Mouse (Mus musculus): ENCODE measurements around the gene Map4k2.

- TF ChIP-seq CTCF (IDR thresholded peaks at IDR 0.05; ENCODE audit: borderline replicate concordance, insufficient read depth, low read length), result no peak
- TF ChIP-seq POLR2A (IDR thresholded peaks at IDR 0.05; ENCODE audit: low read depth, low read length), result no peak
Measured at GRCm38 (mm10) chr19:6331719-6332516, 9.0 kb upstream of the Map4k2 start.

Measured in embryonic fibroblast, embryonic 13.5 days (primary cell).